Mouse (Mus musculus) bone marrow macrophage, adult 2 months (primary cell): ENCODE data around the gene Plekha7. TPM values are rescaled to one million over a fixed set of nuclear protein-coding genes. Genes with fewer than 3 reads are reported as not detected.
"Not testable (repeated sequence)": the region's sequence is repeated elsewhere in the genome, so short reads cannot be mapped to it uniquely, and the experiment has no call there.

Experiments used
- H3K27ac ChIP-seq: 2 replicates; pipeline ENCODE4 v1.5.1; 2012; ENCODE audit warnings: low read depth, low read length; ENCODE audit not compliant: insufficient read depth
- H3K4me1 ChIP-seq: 2 replicates; pipeline ENCODE4 v1.6.1; 2012; ENCODE audit warnings: low read length; ENCODE audit not compliant: control insufficient read depth, insufficient read depth
- H3K4me3 ChIP-seq: 2 replicates; pipeline ENCODE4 v1.5.1; 2012; ENCODE audit warnings: mild to moderate bottlenecking, low read length, moderate library complexity; ENCODE audit not compliant: insufficient read depth
- CTCF ChIP-seq: IDR thresholded peaks from 2 replicates; pipeline ENCODE4 v1.5.1; 2012; ENCODE audit warnings: low read depth, mild to moderate bottlenecking, low read length, moderate library complexity
- POLR2A ChIP-seq: IDR thresholded peaks from 2 replicates; pipeline ENCODE4 v1.6.1; 2012; ENCODE audit warnings: mild to moderate bottlenecking, low read depth, low read length, borderline replicate concordance
- polyA plus RNA-seq: library from polyadenylated mRNA; stranded (reverse); fragments of >200 nt; gene quantifications from 2 replicates; pipeline ENCODE4 v1.2.4, GENCODE M21; 2012; ENCODE audit not compliant: missing spikeins, insufficient read depth, insufficient read length

The Plekha7 gene
- polyA plus RNA-seq, 1 experiment: not detected

DNA sequence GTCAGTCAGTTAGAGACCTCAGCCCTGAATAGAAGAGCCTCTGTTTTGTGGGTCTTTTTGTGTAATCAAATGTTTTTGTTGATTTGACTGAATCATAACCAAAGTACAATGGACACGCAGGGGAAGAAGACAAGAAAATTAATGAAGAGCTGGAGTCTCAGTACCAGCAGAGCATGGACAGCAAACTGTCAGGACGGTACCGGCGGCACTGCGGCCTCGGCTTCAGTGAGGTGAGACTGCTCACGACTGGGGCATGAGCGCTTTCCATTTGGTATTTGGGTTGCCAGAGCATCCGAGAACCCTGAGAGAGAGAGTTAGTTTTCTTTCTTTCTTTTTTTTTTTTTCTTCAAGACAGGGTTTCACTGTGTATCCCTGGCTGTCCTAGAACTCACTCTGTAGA lies 205.1 kb downstream of the Plekha7 start:
- no peak overlapping the region for H3K4me3 ChIP-seq
- peaks cover 13% of the 10 kb centered on the region for H3K4me1 ChIP-seq
- no peak for TF ChIP-seq POLR2A
- TF ChIP-seq CTCF: no peak
- no peak overlapping the region for H3K27ac ChIP-seq

DNA sequence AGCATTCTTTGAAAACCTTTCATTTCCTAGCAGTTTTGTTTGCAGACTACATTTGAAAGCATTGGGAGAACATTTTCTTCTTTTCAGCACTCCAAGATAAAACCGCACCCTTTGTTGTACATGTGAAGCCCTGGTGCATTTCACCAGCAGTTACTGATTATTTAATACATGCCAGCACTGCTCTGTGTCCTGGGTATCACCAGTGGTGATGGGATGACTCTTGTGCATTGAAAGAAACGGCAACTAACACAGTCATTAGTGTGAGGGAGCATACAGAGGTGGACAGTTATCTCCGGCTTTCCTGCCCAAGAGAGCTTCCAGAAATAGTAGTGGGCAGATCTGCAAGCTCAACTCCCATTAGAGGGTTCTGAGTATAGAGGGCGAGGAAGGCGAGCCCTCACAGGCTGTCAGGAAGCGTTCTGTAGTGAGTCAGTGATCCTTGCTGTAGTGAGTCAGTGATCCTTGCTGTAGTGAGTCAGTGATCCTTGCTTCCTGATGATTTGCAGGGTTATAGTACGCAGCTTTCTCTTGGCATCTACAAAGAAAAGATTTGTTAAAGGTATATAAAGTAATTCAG lies 208.1 kb downstream of the Plekha7 start:
- TF ChIP-seq CTCF: no peak
- no peak for TF ChIP-seq POLR2A
- Histone ChIP-seq H3K4me1 (peaks cover 20% of the 10 kb centered on the region), H3K27ac (peak overlapping the region; percentile 6; the same call in 1 of the 2 replicates), H3K4me3 (no peak overlapping the region; the same call in 1 of the 2 replicates)

DNA sequence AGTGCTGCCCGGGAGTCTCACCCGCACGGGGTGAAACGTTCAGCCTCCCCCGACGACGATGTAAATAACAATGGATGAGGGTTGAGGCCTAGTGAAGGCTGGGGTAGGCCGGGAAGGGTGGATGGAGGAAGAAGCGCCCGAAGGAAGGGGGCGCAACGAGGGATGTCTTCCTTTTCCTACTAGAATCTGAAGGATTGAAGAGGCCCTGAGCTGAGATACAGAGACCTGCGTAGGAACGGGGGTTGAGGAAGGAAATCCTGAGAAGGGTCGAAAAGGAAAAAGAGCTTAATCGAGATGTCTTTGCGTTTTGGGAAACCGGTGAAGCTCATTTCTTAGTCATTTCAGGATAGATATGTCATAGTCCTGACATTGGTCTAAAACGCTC lies 214.7 kb downstream of the Plekha7 start:
- Histone ChIP-seq H3K4me1 (peaks cover 12% of the 10 kb centered on the region), H3K27ac (peak overlapping the region; percentile 72), H3K4me3 (peak overlapping the region; percentile 83)
- no peak for TF ChIP-seq POLR2A
- no peak for TF ChIP-seq CTCF

DNA sequence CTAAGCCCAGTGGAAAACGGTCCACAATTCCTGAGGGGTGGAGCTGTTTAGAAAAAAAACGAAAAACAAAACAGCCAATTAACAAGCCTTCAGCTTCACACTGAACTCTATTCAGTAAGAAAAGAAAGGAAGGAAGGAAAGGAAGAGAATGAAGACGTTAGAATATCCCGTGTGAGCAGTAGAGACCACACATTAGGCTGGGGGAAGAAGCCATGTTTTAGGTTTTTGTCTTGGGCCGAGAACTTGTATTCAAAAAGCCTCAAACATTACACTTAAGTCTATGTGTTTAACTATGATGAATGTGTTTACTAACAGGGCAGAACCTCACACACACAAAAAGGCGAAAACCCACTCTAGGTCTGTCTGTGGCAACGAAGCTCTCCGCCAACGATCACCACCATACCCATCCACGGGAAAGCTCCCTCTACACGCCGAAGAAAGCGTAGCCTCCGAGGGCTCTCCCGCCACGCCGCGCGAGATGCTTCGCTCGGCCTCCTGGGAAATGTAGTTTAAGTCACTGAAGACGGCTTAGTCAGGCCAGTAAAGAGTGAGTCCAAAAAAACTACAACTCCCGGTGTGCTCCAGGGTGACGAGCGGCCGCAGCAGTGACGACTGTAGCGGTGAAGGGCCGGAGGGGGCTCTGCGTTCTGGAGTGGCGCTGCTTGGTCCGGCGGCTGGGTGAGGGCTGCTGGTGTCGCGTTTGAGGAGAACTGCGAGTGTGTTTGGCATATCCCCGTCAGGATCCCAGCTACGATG lies 215.3 kb downstream of the Plekha7 start:
- TF ChIP-seq CTCF: no peak
- TF ChIP-seq POLR2A: no peak
- H3K4me3 ChIP-seq: peak overlapping the region; percentile 83
- peak overlapping the region; percentile 72 for H3K27ac ChIP-seq
- H3K4me1 ChIP-seq: peaks cover 10% of the 10 kb centered on the region

DNA sequence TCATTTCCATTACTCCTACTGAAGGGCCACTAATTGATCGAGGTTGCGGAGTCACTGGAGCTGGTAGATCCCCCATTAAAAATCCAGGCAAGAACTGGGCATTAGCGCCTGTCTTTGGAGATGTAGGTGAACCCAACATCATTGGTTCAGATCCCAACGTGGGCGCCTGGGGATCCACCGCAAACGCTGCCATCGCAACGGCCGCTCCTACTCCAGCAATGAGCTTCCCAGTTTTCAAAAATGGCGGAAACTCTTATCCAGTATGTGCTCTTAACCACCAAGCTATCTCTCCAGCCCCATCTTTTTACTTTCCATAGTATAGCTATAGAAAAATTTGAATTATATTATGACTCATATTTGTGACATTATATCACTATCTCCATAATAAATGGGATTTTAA lies 223.8 kb downstream of the Plekha7 start, which contains the start of gene Gm4353:
Gm4353 (minus strand) TSS at position 270 of the 400 bp plus-strand sequence.
- H3K27ac ChIP-seq, H3K4me1 ChIP-seq, H3K4me3 ChIP-seq: not testable (repeated sequence)

Other genes starting within 250 kb of the Plekha7 start
- not detected in 2 replicates for gene Gm4353, start 223.7 kb downstream of the Plekha7 start, polyA plus RNA-seq
- 493 and 501 TPM in 2 replicates for gene Rps13, start 25.8 kb upstream of the Plekha7 start, polyA plus RNA-seq
- gene Pik3c2a, start 135.1 kb upstream of the Plekha7 start, polyA plus RNA-seq: 38.3 and 41.3 TPM in 2 replicates
- 52.9 and 55.8 TPM in 2 replicates for gene Nucb2, start 196.0 kb upstream of the Plekha7 start, polyA plus RNA-seq